Mouse (Mus musculus) gastrocnemius, adult 8-10 months (tissue): ENCODE measurements around the gene Myom1. TPM values are rescaled to one million over a fixed set of nuclear protein-coding genes. Genes with fewer than 3 reads are reported as not detected.

Source experiments
- DNase-seq, 2 experiments: peaks; one replicate each; pipeline ENCODE4 v3.0.0; 2022; ENCODE audit warnings: low spot score in 2 of 2
- total RNA-seq, 4 experiments: library from RNA; stranded (reverse); gene quantifications; 2 replicates each; pipeline ENCODE4 v1.2.4; 2022

Gene Myom1
- total RNA-seq, 4 experiments from 2014 or later = 1,304 to 1,591 (median 1,439) TPM

DNA sequence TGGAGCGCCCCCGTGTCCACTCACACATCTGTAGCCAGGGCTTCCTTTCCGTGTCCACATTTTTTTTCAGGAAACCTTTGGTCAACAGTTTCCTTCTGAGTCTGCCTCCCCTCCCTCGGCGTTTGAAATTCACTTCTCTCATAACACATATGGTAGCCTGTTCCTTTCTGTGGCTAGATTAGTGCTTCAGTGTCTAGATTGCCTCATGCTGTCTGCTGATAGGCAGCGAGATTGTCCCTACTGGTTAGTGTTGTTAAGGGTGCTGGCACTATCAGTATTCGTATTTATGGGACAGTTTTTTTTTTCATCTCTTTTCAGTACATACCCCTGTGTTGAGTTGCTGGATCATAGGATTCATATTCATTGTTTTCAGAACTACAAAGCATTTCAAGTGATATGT is 54.0 kb downstream of the Myom1 start:
- no peak for DNase-seq

DNA sequence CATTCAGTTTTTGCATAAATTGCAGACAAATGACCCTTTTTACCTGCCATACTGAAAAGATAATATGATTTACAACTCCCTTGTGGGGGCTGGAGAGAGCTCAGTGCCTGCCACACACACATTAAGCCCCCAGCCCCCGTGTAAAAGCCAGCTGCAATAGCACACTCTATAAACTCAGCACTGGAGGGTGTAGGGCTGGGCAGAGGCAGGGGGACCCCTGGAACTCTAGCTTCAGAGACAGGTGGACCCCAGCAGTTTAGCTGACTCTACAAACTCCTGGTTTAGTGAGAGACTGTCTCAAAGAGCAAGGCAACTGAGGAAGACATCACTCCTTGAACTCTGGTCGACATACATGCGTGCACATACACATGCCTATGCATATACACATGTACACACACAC is 55.3 kb downstream of the Myom1 start:
- no peak for DNase-seq

DNA sequence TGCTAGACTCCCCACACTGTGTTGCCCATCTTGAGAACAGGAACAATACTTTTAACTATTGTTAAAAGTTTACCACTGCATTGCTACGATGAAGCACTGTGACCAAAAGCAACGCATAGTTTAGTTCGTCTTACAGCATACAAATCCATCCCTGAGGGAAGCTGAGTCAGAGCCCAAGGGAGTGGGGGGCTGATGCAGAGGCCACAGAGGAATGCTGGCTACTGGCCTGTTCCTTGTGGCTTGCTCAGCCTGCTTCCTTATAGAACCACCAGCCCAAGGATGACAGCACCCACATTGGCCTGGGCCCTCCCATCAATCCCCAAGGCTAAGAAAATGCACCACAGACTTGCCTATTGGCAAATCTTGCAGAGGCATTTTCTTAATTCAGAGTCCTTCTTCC is 56.8 kb downstream of the Myom1 start:
- DNase-seq = no peak

DNA sequence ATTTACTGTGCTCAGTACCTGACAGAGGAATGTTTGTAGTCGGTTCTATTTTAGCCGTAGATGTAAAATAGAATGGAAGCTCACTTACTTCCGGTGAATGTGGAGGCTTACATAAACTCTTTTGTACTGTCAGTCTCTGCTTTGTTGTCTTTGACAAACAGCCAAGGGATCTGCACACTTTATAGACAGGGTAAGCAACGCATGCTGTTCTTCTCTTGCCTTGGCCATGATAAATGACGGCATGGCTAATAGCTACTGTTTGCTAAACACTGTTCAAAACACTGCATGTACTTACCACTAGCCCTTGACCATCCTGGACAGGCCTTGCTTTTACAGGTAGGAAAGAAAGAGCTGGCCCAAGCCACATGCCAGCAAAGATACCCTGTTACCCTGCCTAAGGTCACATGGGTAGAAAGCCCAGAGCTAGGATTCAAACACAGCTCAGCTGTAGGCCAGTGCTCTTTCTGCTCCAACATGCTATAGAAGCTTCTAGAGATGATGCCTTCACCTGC is 59.7 kb downstream of the Myom1 start:
- no peak for DNase-seq

DNA sequence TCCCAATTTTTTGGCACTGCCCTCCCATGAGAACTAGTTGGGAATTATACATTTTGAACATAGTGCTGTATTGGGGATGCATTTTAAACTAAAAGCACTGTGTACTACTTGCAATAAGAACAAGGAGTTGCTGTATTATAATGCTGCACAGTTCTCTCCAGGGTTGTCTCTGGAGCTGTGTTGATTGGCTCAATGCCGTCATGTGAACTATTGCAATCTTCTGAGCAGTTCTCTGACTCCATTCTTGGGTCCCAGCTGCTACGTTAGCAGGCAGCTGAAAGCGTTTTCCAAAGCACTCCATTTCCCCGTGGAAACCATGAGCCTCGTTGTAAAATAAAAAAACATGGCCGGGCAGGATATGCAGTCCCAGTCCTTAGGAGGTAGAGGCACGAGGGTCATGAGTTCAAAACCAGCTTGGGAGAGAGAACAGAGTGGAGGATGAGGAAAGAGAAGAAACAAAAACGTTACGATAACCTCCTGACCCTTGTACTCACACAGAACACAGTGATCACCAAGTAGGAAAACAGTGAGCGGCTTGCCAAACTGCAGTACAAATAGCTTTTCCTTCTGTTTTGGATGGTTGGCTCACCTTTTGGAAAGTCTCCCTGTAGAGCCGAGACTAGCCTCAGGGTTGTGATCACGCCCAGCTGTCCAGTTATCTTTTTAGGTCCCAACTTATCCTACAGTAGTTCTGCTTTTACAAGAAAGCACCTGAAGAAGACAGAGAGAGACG is 60.6 kb downstream of the Myom1 start:
- no peak for DNase-seq

DNA sequence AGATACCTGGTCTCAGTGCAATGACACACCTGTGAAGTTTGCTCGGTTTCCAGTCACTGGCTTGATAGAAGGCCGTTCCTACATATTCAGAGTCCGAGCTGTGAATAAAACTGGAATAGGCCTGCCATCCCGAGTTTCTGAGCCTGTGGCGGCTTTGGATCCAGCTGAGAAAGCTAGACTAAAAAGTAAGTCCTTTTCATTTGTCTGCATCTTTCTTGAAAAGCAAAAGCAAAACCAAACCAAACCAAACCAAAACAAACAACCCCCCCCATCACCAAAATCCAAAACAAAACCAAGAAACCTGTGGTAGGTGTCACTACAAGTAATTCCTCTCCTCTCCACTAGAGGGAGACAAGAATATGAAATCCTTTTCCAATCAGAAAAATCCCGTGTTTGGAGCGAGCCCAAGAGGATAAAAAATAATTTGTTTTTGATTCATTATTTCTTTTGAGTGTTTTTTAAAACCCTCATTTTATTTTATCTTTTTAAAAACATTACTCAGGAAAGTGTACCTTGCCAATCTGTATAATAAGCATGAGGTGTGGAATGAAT is 62.1 kb downstream of the Myom1 start:
- no peak for DNase-seq

DNA sequence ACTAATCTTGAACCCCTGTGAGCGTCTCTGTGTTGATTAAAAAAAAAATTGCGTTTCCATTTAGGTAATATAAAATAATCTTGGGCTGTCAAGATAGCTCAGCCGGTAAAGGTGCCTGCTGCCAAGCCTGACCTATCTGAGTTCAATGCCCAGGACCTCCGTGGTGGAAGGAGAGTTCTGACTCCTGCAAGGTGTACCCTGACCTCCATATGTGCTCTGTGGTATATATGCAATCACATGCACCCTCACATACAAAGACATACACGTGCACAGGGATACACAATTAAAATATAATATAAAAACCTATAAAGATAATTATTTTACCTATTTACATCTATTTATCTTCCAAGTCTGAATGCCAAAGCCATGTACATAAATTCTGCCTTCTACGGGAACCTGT is 62.7 kb downstream of the Myom1 start:
- no peak for DNase-seq

DNA sequence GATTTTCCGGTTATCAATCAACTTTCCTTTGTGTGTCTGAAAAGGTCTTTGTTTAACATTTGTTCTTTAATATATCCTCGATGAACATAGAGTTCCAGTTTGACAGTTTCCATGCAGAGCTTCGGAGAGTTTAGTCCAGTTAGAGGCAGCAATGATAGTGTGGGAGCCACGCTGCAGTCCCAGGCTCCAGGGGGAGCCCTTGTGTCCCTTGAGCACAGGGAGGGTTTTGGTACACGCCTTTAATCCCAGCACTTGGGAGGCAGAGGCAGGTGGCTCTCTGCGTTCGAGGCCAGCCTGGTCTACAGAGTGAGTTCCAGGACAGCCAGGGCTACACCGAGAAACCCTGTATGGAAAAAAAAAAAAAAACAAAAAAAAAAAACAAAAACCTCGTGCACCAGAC is 66.7 kb downstream of the Myom1 start:
- DNase-seq = no peak

DNA sequence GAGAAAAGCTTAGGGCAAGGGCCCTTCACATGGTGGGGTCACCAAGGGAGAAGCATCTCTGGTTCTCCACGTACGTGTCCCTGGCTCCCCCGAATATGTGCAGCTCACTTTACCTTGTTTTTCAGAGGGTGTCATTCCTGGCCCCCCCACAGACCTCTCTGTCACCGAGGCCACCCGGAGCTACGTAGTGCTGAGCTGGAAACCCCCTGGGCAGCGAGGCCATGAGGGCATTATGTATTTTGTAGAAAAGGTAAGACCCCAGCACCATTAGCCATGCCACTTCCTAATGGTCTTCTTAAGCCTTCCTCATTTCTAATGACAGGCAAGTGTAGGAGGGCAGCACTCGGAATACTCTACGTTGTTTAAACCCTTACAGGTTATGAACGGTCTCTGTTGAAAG is 69.5 kb downstream of the Myom1 start:
- no peak for DNase-seq

DNA sequence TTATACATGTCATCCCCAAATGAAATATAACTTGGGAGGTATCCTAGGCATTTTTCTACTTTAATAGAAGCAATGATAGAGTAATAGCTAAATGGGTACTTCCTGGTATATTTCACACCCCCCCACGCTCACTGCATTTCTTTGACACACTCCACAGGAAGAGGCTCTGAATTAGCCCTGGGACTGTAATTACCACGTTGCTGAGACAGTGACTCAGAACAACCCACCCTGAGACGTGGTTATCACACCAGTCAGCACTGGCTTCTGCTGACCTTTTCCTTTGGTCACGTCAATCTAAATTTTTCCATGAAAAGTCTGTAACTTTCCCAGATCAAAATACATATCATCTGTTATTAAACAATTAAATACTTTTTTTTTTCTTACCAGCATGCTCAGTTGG is 72.0 kb downstream of the Myom1 start:
- no peak for DNase-seq

DNA sequence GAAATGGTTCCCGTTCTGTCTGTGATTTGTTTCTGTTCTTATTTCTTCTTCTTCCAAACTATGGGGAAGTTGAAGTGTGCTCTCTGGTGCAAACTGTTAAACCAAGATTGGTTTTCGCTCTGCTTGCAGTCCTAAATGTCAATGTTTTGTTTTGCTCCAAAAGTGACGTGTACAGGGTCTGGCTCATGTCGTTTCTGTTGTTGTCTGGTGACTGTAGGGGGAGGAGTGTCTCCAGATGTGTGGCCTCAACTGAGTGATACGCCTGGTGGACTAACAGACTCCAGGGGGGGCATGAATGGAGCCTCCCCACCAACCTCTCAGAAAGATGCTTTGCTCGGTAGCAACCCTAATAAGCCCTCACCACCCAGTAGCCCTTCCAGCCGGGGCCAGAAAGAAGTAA is 79.6 kb downstream of the Myom1 start:
- no peak for DNase-seq

DNA sequence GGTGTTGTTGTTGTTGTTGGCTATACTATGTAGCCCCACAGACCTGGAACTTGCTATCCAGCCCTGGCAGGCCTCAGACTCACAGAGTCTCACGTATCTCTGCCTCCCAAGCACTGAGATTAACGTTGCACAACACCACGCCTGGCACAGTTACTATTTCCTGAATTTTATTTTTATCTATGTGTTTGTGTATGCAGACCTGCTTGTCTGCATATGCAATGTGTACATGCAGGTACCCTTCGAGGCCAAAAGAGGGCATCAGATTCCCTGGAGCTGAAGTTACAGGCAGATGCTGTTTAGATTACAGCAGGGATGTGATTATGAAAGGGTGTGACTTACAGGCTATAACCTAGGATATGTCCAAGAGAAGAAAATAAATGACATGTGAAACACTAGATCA is 84.5 kb downstream of the Myom1 start:
- no peak for DNase-seq

DNA sequence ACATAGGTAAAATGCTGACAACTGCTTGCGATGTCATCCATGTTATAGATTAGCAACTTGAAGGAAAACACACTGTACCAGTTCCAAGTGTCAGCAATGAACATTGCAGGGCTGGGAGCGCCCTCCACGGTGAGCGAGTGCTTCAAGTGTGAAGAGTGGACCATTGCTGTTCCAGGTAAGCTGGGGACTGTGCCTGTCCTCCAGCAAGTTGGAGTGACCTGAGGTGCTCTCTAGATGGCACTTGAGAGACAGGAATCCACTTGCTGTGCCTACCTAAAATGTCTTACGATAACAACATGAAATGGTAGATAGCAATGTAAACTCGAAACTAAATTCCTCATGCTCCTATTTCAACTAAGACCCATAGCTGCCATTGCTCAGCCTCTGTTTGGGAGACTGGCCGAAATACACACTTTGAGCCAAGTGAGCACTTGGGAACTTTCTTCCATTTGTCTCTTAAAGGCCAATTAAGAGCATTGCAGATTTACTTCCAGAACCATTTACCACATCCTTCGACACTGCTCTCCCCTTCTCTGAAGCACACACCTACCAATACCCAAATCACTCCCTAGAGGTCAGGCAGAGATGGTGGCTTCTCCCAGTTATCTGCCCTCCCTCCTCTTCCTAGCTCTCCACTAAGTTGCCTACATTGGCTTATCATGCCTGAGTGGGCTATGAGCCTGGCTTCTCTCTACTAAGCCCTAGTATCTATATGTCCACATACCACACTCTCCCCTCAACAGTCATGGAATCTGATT is 85.1 kb downstream of the Myom1 start:
- no peak for DNase-seq

DNA sequence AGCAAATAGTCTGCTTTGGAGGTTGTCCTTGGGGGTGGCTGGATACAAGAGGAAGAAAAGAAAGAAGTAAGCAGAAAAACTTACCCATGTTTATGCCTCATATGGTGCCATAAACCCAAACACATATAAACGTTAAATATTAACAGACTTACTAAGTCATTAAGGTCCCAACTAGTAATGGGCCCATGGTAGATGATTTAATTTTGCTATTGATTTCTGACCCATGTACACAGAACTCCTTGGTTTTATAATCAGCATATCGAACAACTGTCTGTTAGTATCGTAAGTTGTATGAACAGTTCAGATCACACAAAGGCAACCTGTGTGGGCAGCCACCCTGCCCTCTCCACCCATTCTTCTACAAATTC is 85.7 kb downstream of the Myom1 start:
- no peak for DNase-seq

DNA sequence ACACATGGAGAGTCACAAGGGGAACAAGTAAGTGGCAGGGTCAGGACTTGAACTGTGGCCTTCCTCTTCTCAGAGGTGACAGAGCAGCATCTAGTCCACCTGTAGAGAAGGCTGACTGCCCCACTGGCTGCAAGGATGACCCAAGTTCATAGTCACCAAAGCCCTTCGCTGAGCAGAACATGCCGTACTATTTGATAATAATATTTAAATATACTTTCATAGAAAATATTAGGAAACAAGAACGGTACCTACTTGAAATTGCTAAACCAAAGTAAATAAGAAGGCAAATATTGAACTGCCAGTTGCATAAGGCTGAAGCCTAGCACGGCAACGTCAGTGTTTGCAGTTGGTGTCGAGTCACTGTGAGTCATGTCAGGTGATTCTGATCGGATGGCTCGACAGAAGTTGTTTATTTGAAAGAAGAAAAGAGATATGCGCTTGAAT is 86.6 kb downstream of the Myom1 start:
- DNase-seq = no peak

DNA sequence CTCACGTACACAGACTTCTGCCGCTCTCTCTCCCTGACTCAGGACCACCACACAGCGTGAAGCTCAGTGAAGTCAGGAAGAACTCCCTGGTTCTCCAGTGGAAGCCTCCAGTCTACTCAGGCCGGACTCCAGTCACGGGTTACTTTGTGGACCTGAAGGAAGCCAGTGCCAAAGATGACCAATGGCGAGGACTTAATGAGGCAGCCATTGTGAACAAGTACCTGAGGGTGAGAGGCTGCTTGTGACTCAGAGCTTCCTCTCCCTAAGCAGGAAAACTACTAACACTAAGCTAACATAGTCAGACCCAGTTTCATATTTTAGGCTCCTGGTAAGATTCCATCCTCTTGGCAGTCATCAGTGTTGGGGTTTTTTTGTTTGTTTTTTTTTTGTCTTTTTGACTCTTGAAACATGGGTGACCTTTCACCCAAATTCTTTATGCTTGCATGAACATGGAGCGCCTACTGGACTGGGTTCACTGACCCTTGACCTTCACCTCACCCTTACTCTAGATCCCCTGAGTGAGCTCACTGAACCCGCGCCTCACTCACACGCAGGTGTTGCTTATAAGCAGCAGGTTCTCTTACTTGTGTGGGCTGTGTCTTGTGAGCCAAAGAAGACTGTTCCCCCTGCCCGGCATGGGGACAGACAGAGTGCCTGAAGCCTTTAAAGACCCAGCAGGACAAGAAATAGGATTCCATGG is 87.5 kb downstream of the Myom1 start:
- DNase-seq = no peak

DNA sequence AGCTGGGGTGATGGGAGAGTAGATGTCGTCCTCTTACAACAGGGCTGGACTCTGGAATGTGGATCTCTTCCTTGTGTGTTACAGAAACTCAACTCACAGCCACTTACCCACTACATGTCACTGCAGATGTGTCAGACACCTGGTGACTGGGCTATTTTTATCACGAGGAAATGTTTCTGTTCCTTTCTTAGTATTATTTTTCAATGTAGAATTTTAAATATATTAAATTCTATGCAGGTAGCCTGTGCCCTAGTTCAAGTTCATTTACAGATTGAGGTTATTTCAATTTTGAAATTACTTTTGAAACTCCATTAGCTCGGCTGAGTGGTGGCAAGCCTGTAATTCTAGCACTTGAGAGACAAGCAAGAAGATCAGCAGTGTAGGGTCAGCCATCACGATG is 88.6 kb downstream of the Myom1 start:
- no peak for DNase-seq

DNA sequence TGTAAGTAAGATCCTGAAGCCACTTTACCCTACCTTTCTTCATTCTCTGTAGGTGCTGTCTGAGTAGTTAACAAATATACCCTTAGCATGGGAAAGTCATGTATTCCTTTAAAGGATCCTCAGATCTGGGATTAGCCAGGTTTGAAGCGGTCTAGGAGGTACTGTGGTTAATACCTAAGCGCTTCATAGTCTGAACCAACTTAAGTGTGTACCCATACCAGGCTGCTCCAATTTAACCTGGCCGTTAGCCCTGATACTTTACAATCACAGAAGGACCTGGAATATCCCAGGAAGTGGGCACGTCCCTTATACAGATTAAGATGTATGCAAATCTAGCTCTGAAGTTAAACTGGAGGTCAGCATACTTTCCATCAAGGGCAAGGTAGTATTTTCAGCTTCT is 89.9 kb downstream of the Myom1 start:
- no peak for DNase-seq

DNA sequence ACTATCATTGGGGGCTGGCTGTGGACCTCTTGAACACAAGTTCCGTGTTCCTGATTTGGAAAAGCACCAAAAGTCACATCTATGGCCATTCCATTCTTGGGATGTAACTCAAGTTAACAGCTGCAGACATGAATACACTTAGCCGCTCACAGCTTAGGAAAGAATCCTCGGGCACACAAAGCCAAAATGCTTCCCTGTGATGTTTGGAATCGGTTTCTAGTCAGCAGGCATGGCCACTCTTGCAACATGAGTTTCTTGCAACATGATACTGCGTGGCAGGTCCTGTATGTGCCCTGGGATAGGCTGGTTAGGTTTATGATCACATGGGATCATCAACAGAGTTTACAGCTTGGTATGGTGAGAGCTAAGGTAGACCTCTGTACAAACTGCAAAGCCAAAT is 91.4 kb downstream of the Myom1 start:
- peak; percentile 37 to 57 for DNase-seq

DNA sequence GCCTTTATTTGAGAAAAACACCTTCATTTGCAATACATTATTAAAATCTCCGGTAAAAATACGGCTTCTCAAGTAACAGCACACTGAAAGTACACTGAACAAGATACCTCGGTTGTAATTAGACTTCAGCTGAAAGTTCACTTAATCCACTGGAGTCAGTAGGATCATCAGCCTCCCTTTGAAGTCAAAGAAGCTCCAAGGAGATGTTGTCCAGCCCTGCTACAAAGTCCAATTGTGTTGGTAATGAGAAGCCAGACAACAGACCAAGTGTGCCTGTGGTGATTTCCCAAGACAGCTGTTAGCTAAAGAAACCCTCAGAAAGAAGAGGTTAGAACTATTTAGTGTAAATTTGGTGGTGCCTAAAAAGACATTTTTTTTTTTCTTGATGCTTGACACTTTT is 92.0 kb downstream of the Myom1 start:
- no peak for DNase-seq

DNA sequence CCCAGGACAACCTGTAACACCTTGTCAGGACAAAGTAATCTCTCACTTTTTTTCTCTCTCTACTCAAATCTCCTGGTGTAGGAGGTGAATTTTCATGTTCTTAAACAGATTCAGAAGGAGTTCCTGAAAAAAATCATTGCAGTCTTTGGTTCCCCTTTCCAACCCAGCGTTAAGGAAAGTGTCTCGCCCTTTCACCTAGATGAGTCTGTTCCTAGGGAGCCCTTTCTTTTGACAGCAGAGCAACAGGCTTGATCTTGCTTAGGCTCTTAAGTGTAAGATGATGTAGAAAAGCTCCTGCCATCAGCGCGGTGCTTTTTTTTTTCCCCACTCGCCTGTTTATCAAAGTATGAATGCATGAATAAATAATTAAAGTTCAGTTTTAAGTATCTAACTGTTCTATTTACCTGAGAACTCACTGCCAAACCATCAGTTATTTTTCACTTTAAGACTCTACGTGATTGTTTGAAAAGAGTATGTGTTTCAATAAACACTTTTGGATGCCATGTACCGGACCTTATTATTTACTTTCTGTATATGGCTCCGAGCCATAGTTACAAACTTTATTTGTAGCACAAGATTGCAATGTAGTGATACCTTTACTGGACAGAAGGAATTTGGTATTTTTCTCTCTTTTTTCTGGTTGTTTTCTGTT is 94.2 kb downstream of the Myom1 start:
- DNase-seq = no peak

DNA sequence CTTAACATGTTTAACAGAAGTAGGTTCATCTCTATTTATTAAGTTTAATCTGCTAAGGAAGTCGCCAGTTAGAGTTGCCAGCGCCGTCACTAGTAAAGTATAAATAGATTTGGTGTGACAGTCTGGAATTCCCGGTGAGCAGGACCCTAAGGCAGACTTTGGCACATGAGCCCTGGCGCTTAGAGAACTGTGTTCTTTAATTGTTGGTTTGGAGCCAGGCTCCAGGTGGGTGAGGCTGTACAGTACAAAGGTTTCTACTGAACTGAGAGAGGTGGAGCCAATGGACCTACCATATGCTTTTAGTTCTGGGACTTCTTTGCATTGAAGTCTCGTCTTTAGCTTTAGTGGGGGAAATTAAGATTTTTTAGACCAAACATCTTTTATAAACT is 94.8 kb downstream of the Myom1 start:
- DNase-seq = no peak
